Mouse (Mus musculus) olfactory bulb, adult 2 months (tissue): Measurements from ENCODE around the gene Gria2. TPM values are rescaled to one million over a fixed set of nuclear protein-coding genes. Genes with fewer than 3 reads are reported as not detected.

Source experiments
- H3K27ac ChIP-seq: fragments of 200-500 bp; 2 replicates; pipeline ENCODE4 v1.5.1; 2012; ENCODE audit warnings: low read depth, low read length; ENCODE audit not compliant: insufficient read depth
- H3K4me1 ChIP-seq: fragments of 200-500 bp; 2 replicates; pipeline ENCODE4 v1.6.1; 2012; ENCODE audit warnings: low read length; ENCODE audit not compliant: control insufficient read depth, insufficient read depth
- H3K4me3 ChIP-seq: fragments of 200-500 bp; 2 replicates; pipeline ENCODE4 v1.5.1; 2012; ENCODE audit warnings: mild to moderate bottlenecking, low read depth, low read length, moderate library complexity; ENCODE audit not compliant: insufficient read depth
- CTCF ChIP-seq: fragments of 200-500 bp; IDR thresholded peaks from 2 replicates; pipeline ENCODE4 v1.5.1; 2012; ENCODE audit warnings: low read depth, mild to moderate bottlenecking, low read length, moderate library complexity; ENCODE audit not compliant: insufficient read depth
- POLR2A ChIP-seq: fragments of 200-500 bp; IDR thresholded peaks from 2 replicates; pipeline ENCODE4 v1.6.1; 2012; ENCODE audit warnings: mild to moderate bottlenecking, low read depth, low read length, moderate library complexity; ENCODE audit not compliant: insufficient read depth
- WGBS: fragments of 180-500 bp; shearing (Covaris S2); methylation state at CpG from one replicate; pipeline ENCODE4 v1.1.7; 2018; 5-methylcytosine and 5-hydroxymethylcytosine counted together
- polyA plus RNA-seq: library from polyadenylated mRNA; stranded (reverse); fragments of >200 nt; gene quantifications from 2 replicates; pipeline ENCODE4 v1.2.4, GENCODE M21; 2012; ENCODE audit warnings: low replicate concordance; ENCODE audit not compliant: missing spikeins, insufficient read depth, insufficient read length

Gene Gria2
- polyA plus RNA-seq, 1 experiment = 295 TPM

DNA sequence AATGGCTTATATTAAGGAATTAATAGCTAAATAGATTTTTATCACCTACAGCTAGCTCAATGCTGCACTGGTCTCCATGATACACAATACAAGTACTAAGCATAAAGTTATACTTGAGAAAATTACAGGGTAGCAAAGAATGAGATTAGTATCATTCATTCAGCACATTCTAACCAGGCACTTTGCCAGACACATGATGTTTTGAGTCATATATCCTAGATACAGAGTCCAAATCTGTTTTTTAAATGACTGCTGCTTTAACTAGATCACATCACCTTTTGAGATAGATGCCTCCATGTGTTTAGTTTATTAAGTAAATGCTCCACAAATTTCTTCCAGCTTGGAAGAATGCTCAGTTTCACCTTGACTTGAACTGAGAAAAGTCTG lies 21.5 kb downstream of the Gria2 start:
- TF ChIP-seq POLR2A (no peak), CTCF (no peak)
- no peak overlapping the region for H3K4me3 ChIP-seq
- H3K27ac ChIP-seq = no peak overlapping the region
- no peaks in the 10 kb centered on the region for H3K4me1 ChIP-seq

- Histone ChIP-seq H3K27ac (no peak overlapping the region), H3K4me1 (no peaks in the 10 kb centered on the region), H3K4me3 (no peak overlapping the region)
- TF ChIP-seq CTCF (no peak), POLR2A (no peak)
- WGBS = 74% methylated on average over 4 of the region's 4 CpGs
Measured at GRCm38 (mm10) chr3:80780383-80781143, 22.1 kb downstream of the Gria2 start.

- H3K4me1 ChIP-seq = no peaks in the 10 kb centered on the region
- H3K4me3 ChIP-seq = no peak overlapping the region
- TF ChIP-seq CTCF (no peak), POLR2A (no peak)
- 43% methylated on average over 2 of the region's 2 CpGs for WGBS
- no peak overlapping the region for H3K27ac ChIP-seq
Measured at GRCm38 (mm10) chr3:80776628-80777027, 26.0 kb downstream of the Gria2 start.

GRCm38 (mm10) chr3:80775971-80776370 lies 26.7 kb downstream of the Gria2 start:
- H3K4me1 ChIP-seq = no peaks in the 10 kb centered on the region
- H3K27ac ChIP-seq = no peak overlapping the region
- no peak overlapping the region for H3K4me3 ChIP-seq
- WGBS = 71% methylated on average over 4 of the region's 4 CpGs
- no peak for TF ChIP-seq POLR2A
- no peak for TF ChIP-seq CTCF

DNA sequence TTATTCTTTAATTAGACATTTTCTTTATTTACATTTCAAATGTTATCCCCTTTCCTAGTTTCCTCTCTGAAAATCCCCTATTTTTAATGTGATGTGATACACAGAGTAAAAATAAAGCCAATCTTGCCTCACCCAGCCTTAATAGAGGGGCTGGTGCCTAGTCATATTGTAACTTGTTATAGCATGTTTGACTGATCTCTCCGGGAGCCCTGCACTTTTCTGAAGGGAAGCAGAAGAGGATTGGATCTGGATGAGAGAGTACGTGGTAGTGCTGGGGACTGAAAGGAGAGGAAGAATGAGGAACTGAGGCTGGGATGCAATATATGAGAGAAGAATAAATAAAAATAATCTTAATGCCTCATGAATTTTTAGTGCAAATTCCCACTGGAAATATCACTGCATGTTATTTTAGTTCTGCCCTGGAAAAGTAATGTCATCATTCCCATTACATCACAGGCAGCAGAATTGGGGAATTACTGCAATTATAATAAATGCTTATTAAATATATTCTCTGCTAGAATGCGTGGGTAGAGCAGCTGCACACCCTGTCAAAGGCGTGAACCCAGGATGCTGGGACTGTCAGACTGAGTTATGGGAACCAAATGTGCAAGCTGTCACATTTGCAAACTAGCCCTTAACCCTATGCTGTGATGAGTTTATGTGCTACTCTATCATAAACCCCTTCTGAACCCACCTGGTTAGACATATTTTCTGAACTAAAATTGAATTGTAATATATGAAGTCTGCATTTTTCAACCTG lies 28.4 kb downstream of the Gria2 start:
- 32% methylated on average over 4 of the region's 4 CpGs for WGBS
- Histone ChIP-seq H3K4me1 (peaks cover 3% of the 10 kb centered on the region), H3K4me3 (no peak overlapping the region), H3K27ac (no peak overlapping the region)
- no peak for TF ChIP-seq CTCF
- no peak for TF ChIP-seq POLR2A

GRCm38 (mm10) chr3:80773232-80773631 lies 29.4 kb downstream of the Gria2 start:
- H3K4me1 ChIP-seq = peaks cover 3% of the 10 kb centered on the region
- no peak overlapping the region for H3K4me3 ChIP-seq
- H3K27ac ChIP-seq = no peak overlapping the region
- TF ChIP-seq POLR2A = no peak
- WGBS = 57% methylated on average over 4 of the region's 4 CpGs

DNA sequence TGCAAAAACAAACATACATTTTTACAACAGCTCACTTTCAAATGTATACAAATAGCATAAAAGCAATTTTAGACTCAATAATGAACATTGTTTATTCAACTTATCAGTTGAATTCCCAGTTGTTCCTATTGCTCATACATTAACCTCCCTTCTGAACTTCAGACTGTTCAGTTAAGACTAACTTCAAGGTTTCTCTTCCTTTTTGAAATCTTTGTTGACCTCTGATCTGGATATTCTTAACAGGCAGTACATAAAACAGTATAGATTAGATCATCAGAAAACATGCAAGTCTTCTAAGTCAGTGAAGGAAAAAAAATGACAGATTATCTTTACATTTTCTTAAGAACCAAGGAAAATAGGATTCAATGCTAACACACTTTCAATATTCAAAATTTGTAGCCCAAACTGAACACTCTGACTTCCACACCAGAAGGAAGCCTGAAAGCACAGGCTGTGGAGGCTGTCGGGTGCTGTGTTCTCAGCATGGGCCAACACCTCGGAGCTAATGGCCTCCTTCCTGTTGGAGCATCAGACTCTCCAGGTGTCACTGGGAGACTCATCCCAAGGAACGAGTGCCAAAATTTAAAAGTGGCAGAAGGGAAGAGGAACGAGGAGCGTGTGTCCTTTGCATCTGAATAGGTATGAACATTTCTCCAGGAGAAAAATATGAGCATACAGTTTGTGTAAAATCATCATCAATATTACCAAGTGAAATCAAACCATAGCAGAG lies 33.0 kb downstream of the Gria2 start:
- Histone ChIP-seq H3K27ac (no peak overlapping the region), H3K4me3 (no peak overlapping the region), H3K4me1 (peaks cover 3% of the 10 kb centered on the region)
- 76% methylated on average over 5 of the region's 5 CpGs for WGBS
- no peak for TF ChIP-seq CTCF
- TF ChIP-seq POLR2A = no peak

- WGBS = 92% methylated on average over 4 of the region's 4 CpGs
- H3K27ac ChIP-seq = no peak overlapping the region
- TF ChIP-seq POLR2A (no peak), CTCF (no peak)
- no peaks in the 10 kb centered on the region for H3K4me1 ChIP-seq
- H3K4me3 ChIP-seq = no peak overlapping the region
Measured at GRCm38 (mm10) chr3:80758955-80759354, 43.7 kb downstream of the Gria2 start.

DNA sequence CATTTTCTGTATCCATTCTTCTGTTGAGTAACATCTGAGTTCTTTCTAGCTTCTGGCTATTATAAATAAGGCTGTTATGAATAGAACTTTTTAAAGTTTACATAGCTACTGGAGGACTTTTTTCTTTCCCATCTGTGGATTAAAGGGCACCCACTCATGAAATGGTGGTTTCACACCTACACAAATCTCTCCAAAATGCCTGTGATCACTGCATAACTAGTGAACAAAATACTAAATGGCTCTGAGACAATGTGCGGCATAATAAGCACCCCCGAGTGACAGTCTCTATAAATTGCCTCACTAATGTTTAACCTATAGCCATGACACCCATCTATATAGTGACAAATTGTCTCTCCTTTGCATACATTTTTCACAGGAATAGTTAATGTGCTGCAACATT lies 44.3 kb downstream of the Gria2 start:
- Histone ChIP-seq H3K4me3 (no peak overlapping the region), H3K4me1 (no peaks in the 10 kb centered on the region), H3K27ac (no peak overlapping the region)
- 70% methylated on average over 2 of the region's 2 CpGs for WGBS
- no peak for TF ChIP-seq CTCF
